Mouse (Mus musculus): ENCODE measurements around the gene Rcn2.

Rcn2 gene

DNA sequence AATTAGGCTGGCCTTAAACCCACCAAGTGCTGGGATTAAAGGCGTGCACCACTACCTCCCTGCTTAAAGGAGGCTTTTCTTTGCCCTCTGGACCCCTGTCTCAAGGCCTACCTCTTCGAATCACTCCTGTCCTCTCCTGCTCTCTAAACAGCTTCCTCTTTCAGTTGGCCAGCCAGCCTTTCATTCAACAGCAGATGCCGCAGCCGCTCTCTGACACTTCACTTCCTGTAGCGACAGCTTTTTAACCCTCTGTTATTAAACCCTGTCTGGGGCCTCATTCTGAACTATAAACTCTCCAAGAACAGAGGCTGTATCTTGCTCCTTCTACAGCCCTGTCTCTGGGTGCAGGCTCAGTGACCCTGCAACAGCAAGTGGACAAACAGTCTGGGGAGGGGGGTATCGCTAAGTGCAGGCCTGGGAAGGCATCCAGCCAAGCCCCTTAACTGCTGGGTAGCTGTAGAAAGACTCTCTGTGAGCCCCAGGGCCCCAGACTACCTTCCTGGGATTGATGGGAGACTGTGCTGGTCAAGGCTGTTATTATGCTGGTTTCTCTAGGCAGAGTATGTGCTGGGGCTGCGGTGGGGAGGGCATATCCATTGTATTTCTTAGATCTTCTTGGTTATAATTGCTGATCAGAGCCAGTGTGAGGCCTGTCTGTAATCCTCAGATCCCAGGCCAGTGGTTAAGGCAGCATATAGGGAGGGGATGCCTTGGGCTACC, 34.4 kb downstream of the Rcn2 start:
- Histone ChIP-seq H3K36me3 (ENCODE audit: control insufficient read depth, insufficient read depth, low read length, poor library complexity, severe bottlenecking) (no peaks in the 10 kb centered on the region), H3K27me3 (ENCODE audit: control insufficient read depth, insufficient read depth, low read length, poor library complexity, severe bottlenecking) (no peaks in the 10 kb centered on the region)
- DNase-seq (ENCODE audit: low read depth, low spot score), result peak; percentile 71

GRCm38 (mm10) chr9:56079587-56079986, 37.9 kb downstream of the Rcn2 start:
- DNase-seq (ENCODE audit: low read depth, low spot score), result no peak
- H3K27me3 ChIP-seq (ENCODE audit: control insufficient read depth, insufficient read depth, low read length, poor library complexity, severe bottlenecking), result no peaks in the 10 kb centered on the region
- no peaks in the 10 kb centered on the region for H3K36me3 ChIP-seq (ENCODE audit: control insufficient read depth, insufficient read depth, low read length, poor library complexity, severe bottlenecking)

- no peaks in the 10 kb centered on the region for H3K27me3 ChIP-seq (ENCODE audit: control insufficient read depth, insufficient read depth, low read length, poor library complexity, severe bottlenecking)
- no peaks in the 10 kb centered on the region for H3K36me3 ChIP-seq (ENCODE audit: control insufficient read depth, insufficient read depth, low read length, poor library complexity, severe bottlenecking)
These were observed 44.9 kb downstream of the Rcn2 start for GRCm38 (mm10) chr9:56086524-56086923.

GRCm38 (mm10) chr9:56089778-56090520, 48.3 kb downstream of the Rcn2 start, which contains the start of gene Pstpip1:
TSS of gene Pstpip1 (plus strand) at chr9:56089962.
- no peaks in the 10 kb centered on the region for H3K27me3 ChIP-seq (ENCODE audit: control insufficient read depth, insufficient read depth, low read length, poor library complexity, severe bottlenecking)
- peak; percentile 63 for DNase-seq (ENCODE audit: low read depth, low spot score)
- H3K36me3 ChIP-seq (ENCODE audit: control insufficient read depth, insufficient read depth, low read length, poor library complexity, severe bottlenecking), result no peaks in the 10 kb centered on the region

More at GRCm38 (mm10) chr9:56086524-56086923, 44.9 kb downstream of the Rcn2 start:
- no peak for DNase-seq (ENCODE audit: low read depth, low spot score)

- Histone ChIP-seq H3K36me3 (ENCODE audit: control insufficient read depth, insufficient read depth, low read length, poor library complexity, severe bottlenecking) (no peaks in the 10 kb centered on the region), H3K27me3 (ENCODE audit: control insufficient read depth, insufficient read depth, low read length, poor library complexity, severe bottlenecking) (no peaks in the 10 kb centered on the region)
- DNase-seq (ENCODE audit: low read depth, low spot score), result no peak
These were observed 49.0 kb downstream of the Rcn2 start for GRCm38 (mm10) chr9:56090546-56091225.

DNA sequence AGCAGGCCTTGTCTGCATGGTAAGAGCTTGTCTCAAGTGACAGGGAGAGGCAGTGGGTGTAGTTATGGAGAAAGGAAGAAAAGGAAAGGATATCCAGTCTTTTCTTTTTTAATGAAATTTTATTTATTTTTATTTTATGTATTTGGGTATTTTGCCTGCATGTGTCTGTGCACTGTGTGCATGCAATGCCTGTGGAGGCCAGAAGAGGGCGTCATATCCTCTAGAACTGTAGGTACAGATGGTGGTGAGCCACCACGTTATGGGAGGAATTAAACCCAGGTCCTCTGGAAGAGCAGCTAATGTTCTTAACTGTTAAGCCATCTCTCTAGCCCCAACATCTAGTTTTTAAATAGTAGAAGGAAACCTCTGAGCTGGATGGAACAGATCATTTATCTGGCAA, 50.5 kb downstream of the Rcn2 start:
- peak; percentile 53 for DNase-seq (ENCODE audit: low read depth, low spot score)
- Histone ChIP-seq H3K27me3 (ENCODE audit: control insufficient read depth, insufficient read depth, low read length, poor library complexity, severe bottlenecking) (no peaks in the 10 kb centered on the region), H3K36me3 (ENCODE audit: control insufficient read depth, insufficient read depth, low read length, poor library complexity, severe bottlenecking) (no peaks in the 10 kb centered on the region)

DNA sequence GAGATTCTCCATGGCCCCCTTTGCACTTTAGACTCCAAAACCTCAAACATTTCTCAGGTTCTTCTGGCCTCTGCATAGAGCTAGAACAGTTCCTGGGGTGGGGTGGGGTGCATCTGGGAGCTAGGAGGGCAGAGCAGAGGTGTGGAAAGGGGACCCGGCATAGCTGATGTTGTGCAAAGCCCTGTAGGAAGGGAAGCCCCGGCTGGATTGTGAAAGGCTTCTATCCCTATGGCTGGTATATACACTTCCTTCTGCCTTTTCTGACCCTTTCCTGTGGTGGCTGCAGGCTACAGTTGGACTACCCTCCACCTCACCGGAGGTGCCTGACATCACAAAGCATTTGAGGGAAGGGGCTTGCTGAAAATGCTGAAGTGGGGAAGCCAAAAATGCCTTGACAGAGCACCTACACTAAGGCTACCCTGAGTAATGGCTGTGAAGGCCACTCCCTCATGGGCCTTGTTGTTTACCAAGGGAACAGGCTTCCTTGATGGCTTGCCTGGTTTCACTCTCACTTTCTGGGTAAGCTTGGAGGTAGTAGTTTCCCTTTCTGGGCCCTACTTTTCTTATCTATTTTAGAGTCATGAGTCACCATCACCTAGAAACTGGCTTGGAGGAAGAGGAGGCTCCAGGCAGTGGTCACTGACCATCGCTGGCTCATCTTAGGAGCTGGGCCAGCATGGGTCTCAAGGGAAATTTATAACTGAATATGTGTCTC, 56.1 kb downstream of the Rcn2 start:
- peak; percentile 54 for DNase-seq (ENCODE audit: low read depth, low spot score)
- Histone ChIP-seq H3K27me3 (ENCODE audit: control insufficient read depth, insufficient read depth, low read length, poor library complexity, severe bottlenecking) (no peaks in the 10 kb centered on the region), H3K36me3 (ENCODE audit: control insufficient read depth, insufficient read depth, low read length, poor library complexity, severe bottlenecking) (no peaks in the 10 kb centered on the region)

- Histone ChIP-seq H3K27me3 (ENCODE audit: control insufficient read depth, insufficient read depth, low read length, poor library complexity, severe bottlenecking) (no peaks in the 10 kb centered on the region), H3K36me3 (ENCODE audit: control insufficient read depth, insufficient read depth, low read length, poor library complexity, severe bottlenecking) (no peaks in the 10 kb centered on the region)
- DNase-seq (ENCODE audit: low read depth, low spot score), result peak; percentile 81
These were observed 58.4 kb downstream of the Rcn2 start for GRCm38 (mm10) chr9:56100041-56100522.

DNA sequence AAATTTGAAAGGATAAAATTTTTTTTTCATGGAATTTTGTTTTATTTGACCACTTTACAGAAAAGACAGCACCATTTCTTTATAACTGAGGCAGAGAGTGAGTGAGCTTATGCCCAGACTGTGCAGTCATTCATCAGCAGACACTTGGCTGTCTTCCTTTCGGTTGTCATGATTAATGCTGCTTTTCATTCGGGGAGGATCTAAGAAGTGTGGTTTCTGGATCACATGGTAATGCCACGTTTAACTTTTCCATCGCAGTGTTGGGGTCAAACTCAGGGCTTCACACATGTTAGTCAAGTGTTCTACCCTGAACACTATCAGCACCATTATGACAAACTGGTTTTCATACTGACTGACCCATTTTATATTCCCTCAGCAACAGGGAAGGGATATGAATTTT, 59.4 kb downstream of the Rcn2 start:
- H3K27me3 ChIP-seq (ENCODE audit: control insufficient read depth, insufficient read depth, low read length, poor library complexity, severe bottlenecking), result no peaks in the 10 kb centered on the region
- DNase-seq (ENCODE audit: low read depth, low spot score), result peak; percentile 48
- H3K36me3 ChIP-seq (ENCODE audit: control insufficient read depth, insufficient read depth, low read length, poor library complexity, severe bottlenecking), result no peaks in the 10 kb centered on the region

- no peak for DNase-seq (ENCODE audit: low read depth, low spot score)
- Histone ChIP-seq H3K27me3 (ENCODE audit: control insufficient read depth, insufficient read depth, low read length, poor library complexity, severe bottlenecking) (no peaks in the 10 kb centered on the region), H3K36me3 (ENCODE audit: control insufficient read depth, insufficient read depth, low read length, poor library complexity, severe bottlenecking) (no peaks in the 10 kb centered on the region; the same call in 1 of the 2 replicates)
These were observed 63.3 kb downstream of the Rcn2 start for GRCm38 (mm10) chr9:56104921-56105320.

GRCm38 (mm10) chr9:56106274-56107072, 64.8 kb downstream of the Rcn2 start:
- no peak for DNase-seq (ENCODE audit: low read depth, low spot score)
- no peaks in the 10 kb centered on the region; the same call in 1 of the 2 replicates for H3K36me3 ChIP-seq (ENCODE audit: control insufficient read depth, insufficient read depth, low read length, poor library complexity, severe bottlenecking)
- no peaks in the 10 kb centered on the region for H3K27me3 ChIP-seq (ENCODE audit: control insufficient read depth, insufficient read depth, low read length, poor library complexity, severe bottlenecking)

GRCm38 (mm10) chr9:56107527-56107926, 65.9 kb downstream of the Rcn2 start:
- no peak for DNase-seq (ENCODE audit: low read depth, low spot score)
- no peaks in the 10 kb centered on the region; the same call in 1 of the 2 replicates for H3K36me3 ChIP-seq (ENCODE audit: control insufficient read depth, insufficient read depth, low read length, poor library complexity, severe bottlenecking)
- H3K27me3 ChIP-seq (ENCODE audit: control insufficient read depth, insufficient read depth, low read length, poor library complexity, severe bottlenecking), result no peaks in the 10 kb centered on the region

DNA sequence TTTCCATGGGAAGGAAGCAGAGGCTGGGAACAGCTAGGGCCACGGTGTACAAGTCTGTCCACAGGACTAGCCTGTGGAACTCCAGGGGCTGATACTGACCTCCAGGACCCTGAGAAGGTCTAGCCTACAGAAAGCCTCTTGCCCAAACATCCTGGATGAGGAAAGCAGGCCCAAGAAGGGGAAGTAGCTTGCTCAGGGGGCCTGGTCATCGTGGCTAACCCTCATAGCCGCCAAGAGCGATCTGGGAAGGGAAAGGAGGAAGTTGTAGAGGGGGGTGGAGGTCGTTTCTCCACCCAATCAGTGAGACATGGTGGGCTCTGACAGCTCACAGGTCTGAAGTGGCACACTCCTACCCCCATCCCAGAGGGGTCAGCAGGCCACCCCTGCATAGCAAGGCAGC, 66.5 kb downstream of the Rcn2 start:
- Histone ChIP-seq H3K36me3 (ENCODE audit: control insufficient read depth, insufficient read depth, low read length, poor library complexity, severe bottlenecking) (no peaks in the 10 kb centered on the region; the same call in 1 of the 2 replicates), H3K27me3 (ENCODE audit: control insufficient read depth, insufficient read depth, low read length, poor library complexity, severe bottlenecking) (no peaks in the 10 kb centered on the region)
- no peak for DNase-seq (ENCODE audit: low read depth, low spot score)

Data from splenic B cell, adult 2 months (primary cell).